Mouse (Mus musculus) MEL (cell line): ENCODE results near the gene Zfp668. TPM values are rescaled to one million over a fixed set of nuclear protein-coding genes. Genes with fewer than 3 reads are reported as not detected.

ENCODE experiments used
- DNase-seq: peaks from one replicate; pipeline ENCODE4 v3.0.0; 2011; ENCODE audit warnings: low read depth, low spot score
- H3K27ac ChIP-seq: 2 replicates; pipeline ENCODE4 v1.5.1; 2012; ENCODE audit warnings: low read depth, mild to moderate bottlenecking, control low read depth, low read length, moderate library complexity; ENCODE audit not compliant: control insufficient read depth
- H3K27me3 ChIP-seq, 2 experiments: fragments of 150-350 bp in 1 of 2; sonication (generic) in 1 of 2; 2 replicates each; pipeline ENCODE4 v1.6.1; 2012; ENCODE audit warnings: low read length in 2 of 2, mild to moderate bottlenecking in 2 of 2, improper control_type of control experiment in 1 of 2, moderate library complexity in 1 of 2; ENCODE audit not compliant: insufficient read depth in 2 of 2, control insufficient read depth in 1 of 2
- H3K36me3 ChIP-seq, 2 experiments: 2 replicates each; pipeline ENCODE4 v1.6.1; 2012 to 2014; ENCODE audit warnings: low read length in 2 of 2, improper control_type of control experiment in 1 of 2, inconsistent platforms in 1 of 2, mild to moderate bottlenecking in 1 of 2; ENCODE audit not compliant: insufficient read depth in 2 of 2, control insufficient read depth in 1 of 2
- H3K4me1 ChIP-seq, 2 experiments: fragments of 150-350 bp in 1 of 2; sonication (generic) in 1 of 2; 2 replicates each; pipeline ENCODE4 v1.6.1; 2012; ENCODE audit warnings: low read length in 2 of 2, improper control_type of control experiment in 1 of 2, mild to moderate bottlenecking in 1 of 2; ENCODE audit not compliant: insufficient read depth in 2 of 2, control insufficient read depth in 1 of 2
- H3K4me3 ChIP-seq, 2 experiments: fragments of 150-350 bp in 1 of 2; sonication (generic) in 1 of 2; 2 replicates each; pipeline ENCODE4 v1.5.1; 2012; ENCODE audit warnings: low read depth in 2 of 2, low read length in 2 of 2, mild to moderate bottlenecking in 2 of 2, moderate library complexity in 2 of 2, control low read depth in 1 of 2, improper control_type of control experiment in 1 of 2; ENCODE audit not compliant: control insufficient read depth in 1 of 2, insufficient read depth in 1 of 2
- H3K79me2 ChIP-seq: 2 replicates; pipeline ENCODE4 v1.6.1; 2012; ENCODE audit warnings: mild to moderate bottlenecking, low read length, moderate library complexity; ENCODE audit not compliant: control insufficient read depth, poor library complexity, insufficient read depth
- H3K9ac ChIP-seq: 2 replicates; pipeline ENCODE4 v1.6.1; 2012; ENCODE audit warnings: low read depth, mild to moderate bottlenecking, control low read depth, low read length, moderate library complexity; ENCODE audit not compliant: control insufficient read depth, poor library complexity, severe bottlenecking
- H3K9me3 ChIP-seq: fragments of 150-350 bp; sonication (generic); replicated peaks from 2 replicates; pipeline ENCODE4 v1.6.1; 2012; ENCODE audit warnings: mild to moderate bottlenecking, low read length, improper control_type of control experiment, moderate library complexity; ENCODE audit not compliant: insufficient read depth
- BHLHE40 ChIP-seq: IDR thresholded peaks from 2 replicates; pipeline ENCODE4 v1.6.1; 2012; ENCODE audit warnings: low read depth, mild to moderate bottlenecking, inconsistent platforms, low read length, improper control_type of control experiment, borderline replicate concordance
- CHD1 ChIP-seq: IDR thresholded peaks from 2 replicates; pipeline ENCODE4 v1.6.1; 2012; ENCODE audit warnings: low read depth, mild to moderate bottlenecking, inconsistent platforms, low read length, improper control_type of control experiment
- CHD2 ChIP-seq: IDR thresholded peaks from 2 replicates; pipeline ENCODE4 v1.6.1; 2011; ENCODE audit warnings: low read length, improper control_type of control experiment
- CTCF ChIP-seq, 3 experiments: IDR thresholded peaks in 2 of 3; conservative IDR thresholded peaks in 1 of 3; 2 replicates each; pipeline ENCODE4 v1.5.1; 2011 to 2012; ENCODE audit warnings: low read length in 3 of 3, low read depth in 2 of 3, mild to moderate bottlenecking in 2 of 3, improper control_type of control experiment in 1 of 3, inconsistent platforms in 1 of 3, mixed read lengths in 1 of 3, moderate library complexity in 1 of 3; ENCODE audit not compliant: control insufficient read depth in 1 of 3, insufficient read depth in 1 of 3, poor library complexity in 1 of 3, severe bottlenecking in 1 of 3
- ELF1 ChIP-seq: IDR thresholded peaks from 2 replicates; pipeline ENCODE4 v1.6.1; 2014; ENCODE audit warnings: low read depth, mild to moderate bottlenecking, inconsistent platforms, low read length, improper control_type of control experiment, moderate library complexity
- ETS1 ChIP-seq: IDR thresholded peaks from 2 replicates; pipeline ENCODE4 v1.6.1; 2012; ENCODE audit warnings: low read depth, mild to moderate bottlenecking, inconsistent platforms, low read length, improper control_type of control experiment, moderate library complexity
- GATA1 ChIP-seq: IDR thresholded peaks from 2 replicates; pipeline ENCODE4 v1.6.1; 2011; ENCODE audit warnings: low read depth, low read length, improper control_type of control experiment
- HCFC1 ChIP-seq: IDR thresholded peaks from 2 replicates; pipeline ENCODE4 v1.6.1; 2012; ENCODE audit warnings: low read depth, mild to moderate bottlenecking, inconsistent platforms, low read length, improper control_type of control experiment, moderate library complexity
- JUND ChIP-seq: IDR thresholded peaks from 2 replicates; pipeline ENCODE4 v1.6.1; 2011; ENCODE audit warnings: low read depth, mild to moderate bottlenecking, improper control_type of control experiment, low read length
- KAT2A ChIP-seq: conservative IDR thresholded peaks from 2 replicates; pipeline ENCODE4 v1.6.1; 2012; ENCODE audit warnings: low read depth, low read length, improper control_type of control experiment, inconsistent platforms
- MAX ChIP-seq: IDR thresholded peaks from 2 replicates; pipeline ENCODE4 v1.6.1; 2011; ENCODE audit warnings: low read length, improper control_type of control experiment
- MAZ ChIP-seq: IDR thresholded peaks from 2 replicates; pipeline ENCODE4 v1.6.1; 2012; ENCODE audit warnings: low read depth, mild to moderate bottlenecking, inconsistent platforms, low read length, improper control_type of control experiment
- MXI1 ChIP-seq: IDR thresholded peaks from 2 replicates; pipeline ENCODE4 v1.6.1; 2011; ENCODE audit warnings: mild to moderate bottlenecking, low read depth, low read length, improper control_type of control experiment
- MYB ChIP-seq: IDR thresholded peaks from 2 replicates; pipeline ENCODE4 v1.6.1; 2011; ENCODE audit warnings: mild to moderate bottlenecking, low read depth, low read length, improper control_type of control experiment
- MYC ChIP-seq: IDR thresholded peaks from 2 replicates; pipeline ENCODE4 v1.6.1; 2011; ENCODE audit warnings: low read depth, mild to moderate bottlenecking, low read length, improper control_type of control experiment, moderate library complexity
- NELFE ChIP-seq: IDR thresholded peaks from 2 replicates; pipeline ENCODE4 v1.6.1; 2011; ENCODE audit warnings: low read depth, low read length, improper control_type of control experiment
- NRF1 ChIP-seq: IDR thresholded peaks from 2 replicates; pipeline ENCODE4 v1.6.1; 2014; ENCODE audit warnings: low read depth, mild to moderate bottlenecking, inconsistent platforms, low read length, improper control_type of control experiment, moderate library complexity; ENCODE audit not compliant: poor library complexity, insufficient read depth, severe bottlenecking
- POLR2A ChIP-seq, 2 experiments: IDR thresholded peaks; 2 replicates each; pipeline ENCODE4 v1.6.1; 2011 to 2012; ENCODE audit warnings: low read length in 2 of 2, mild to moderate bottlenecking in 2 of 2, control low read depth in 1 of 2, improper control_type of control experiment in 1 of 2, low read depth in 1 of 2, moderate library complexity in 1 of 2; ENCODE audit not compliant: control insufficient read depth in 1 of 2, insufficient read depth in 1 of 2, poor library complexity in 1 of 2
- POLR2AphosphoS2 ChIP-seq: IDR thresholded peaks from 2 replicates; pipeline ENCODE4 v1.6.1; 2011; ENCODE audit warnings: low read length, improper control_type of control experiment
- RCOR1 ChIP-seq: IDR thresholded peaks from 2 replicates; pipeline ENCODE4 v1.6.1; 2012; ENCODE audit warnings: low read depth, mild to moderate bottlenecking, inconsistent platforms, low read length, improper control_type of control experiment
- SIN3A ChIP-seq: IDR thresholded peaks from 2 replicates; pipeline ENCODE4 v1.6.1; 2012; ENCODE audit warnings: low read length, improper control_type of control experiment, inconsistent platforms
- SMC3 ChIP-seq: IDR thresholded peaks from 2 replicates; pipeline ENCODE4 v1.6.1; 2011; ENCODE audit warnings: low read depth, low read length, improper control_type of control experiment
- TAL1 ChIP-seq: IDR thresholded peaks from 2 replicates; pipeline ENCODE4 v1.6.1; 2012; ENCODE audit warnings: mild to moderate bottlenecking, inconsistent platforms, low read length, moderate library complexity, mixed read lengths
- TBP ChIP-seq: IDR thresholded peaks from 2 replicates; pipeline ENCODE4 v1.8.0; 2011; ENCODE audit warnings: low read depth, low read length, improper control_type of control experiment
- TCF12 ChIP-seq: IDR thresholded peaks from 2 replicates; pipeline ENCODE4 v1.6.1; 2014; ENCODE audit warnings: low read depth, mild to moderate bottlenecking, inconsistent platforms, low read length, improper control_type of control experiment, moderate library complexity
- UBTF ChIP-seq: IDR thresholded peaks from 2 replicates; pipeline ENCODE4 v1.6.1; 2012; ENCODE audit warnings: low read depth, mild to moderate bottlenecking, inconsistent platforms, low read length, improper control_type of control experiment, moderate library complexity, borderline replicate concordance; ENCODE audit not compliant: insufficient read depth
- USF1 ChIP-seq: IDR thresholded peaks from 2 replicates; pipeline ENCODE4 v1.6.1; 2014; ENCODE audit warnings: low read depth, mild to moderate bottlenecking, inconsistent platforms, low read length, improper control_type of control experiment, moderate library complexity
- ZMIZ1 ChIP-seq: IDR thresholded peaks from 2 replicates; pipeline ENCODE4 v1.6.1; 2012; ENCODE audit warnings: low read depth, mild to moderate bottlenecking, inconsistent platforms, low read length, improper control_type of control experiment, moderate library complexity
- polyA plus RNA-seq, 2 experiments: library from polyadenylated mRNA; stranded (reverse) in 1 of 2; unstranded in 1 of 2; fragments of >175 nt in 1 of 2; fragments of >200 nt in 1 of 2; gene quantifications; 2 replicates each; pipeline versions ENCODE4 v1.2.1 to v1.2.4; 2012; ENCODE audit warnings: low replicate concordance in 2 of 2, low read depth in 1 of 2; ENCODE audit not compliant: insufficient read length in 2 of 2, insufficient read depth in 1 of 2, missing spikeins in 1 of 2
- total RNA-seq: library from RNA; depleted of rRNA; stranded (reverse); fragments of 300-350 nt; gene quantifications from 2 replicates; pipeline ENCODE4 v1.2.3, GENCODE M21; 2012

Zfp668 gene
- total and polyA plus RNA-seq, 3 experiments = 9.1 to 15.6 TPM; not detected in 1

GRCm38 (mm10) chr7:127895442-127895841 lies 18.8 kb upstream of the Zfp668 start, which contains the start of the genes Gm21974 and Vkorc1:
TSS of gene Gm21974 (minus strand) at chr7:127895454.
TSS of gene Vkorc1 (minus strand) at chr7:127895617.
- H3K4me1 ChIP-seq = peaks cover 23 to 41% of the 10 kb centered on the region in 2 experiments
- peak; percentile 91 for TF ChIP-seq MAX
- TF ChIP-seq USF1 = 0 out of 2 replicates have a peak, but pooled peaks have one; percentile 33
- peak; percentile 55; the same call in 1 of the 2 replicates for TF ChIP-seq MAZ
- TF ChIP-seq UBTF = no peak
- no peak for TF ChIP-seq TAL1
- peak; percentile 95 for TF ChIP-seq KAT2A
- TF ChIP-seq ELF1 = peak; percentile 87
- peak; percentile 85 for TF ChIP-seq BHLHE40
- no peak for TF ChIP-seq MYB
- peak; percentile 99 for TF ChIP-seq SIN3A
- TF ChIP-seq GATA1 = peak; percentile 94
- TF ChIP-seq NELFE = peak; percentile 52; the same call in 1 of the 2 replicates
- peak; percentile 78 for TF ChIP-seq POLR2AphosphoS2
- peak; percentile 98 for TF ChIP-seq HCFC1
- no peak for TF ChIP-seq ZMIZ1
- peak; percentile 23; the same call in 1 of the 2 replicates for TF ChIP-seq TBP
- TF ChIP-seq CTCF (IDR thresholded peaks at IDR 0.05 in 2 of 3, conservative IDR thresholded peaks at IDR 0.05 in 1 of 3; ENCODE audit: control insufficient read depth in 1 of 3, insufficient read depth in 1 of 3, low read depth in 2 of 3, low read length in 3 of 3, poor library complexity in 1 of 3, severe bottlenecking in 1 of 3) = peak in 1 of 3 experiments; percentile 26; a peak in 2 of 6 replicates
- TF ChIP-seq CHD2 = no peak; the same call in 1 of the 2 replicates
- TF ChIP-seq NRF1 = peak; percentile 32; the same call in 1 of the 2 replicates
- peak; percentile 32; the same call in 1 of the 2 replicates for TF ChIP-seq SMC3
- TF ChIP-seq TCF12 = peak; percentile 54
- TF ChIP-seq MYC = peak; percentile 64
- no peak for TF ChIP-seq RCOR1
- no peak for TF ChIP-seq CHD1
- 0 out of 2 replicates have a peak, but pooled peaks have one; percentile 34 for TF ChIP-seq ETS1
- TF ChIP-seq JUND = no peak
- TF ChIP-seq POLR2A (IDR thresholded peaks at IDR 0.05; ENCODE audit: control insufficient read depth in 1 of 2, insufficient read depth in 1 of 2, low read depth in 1 of 2, low read length in 2 of 2, poor library complexity in 1 of 2) = peak; percentile 59 to 72; a peak in 3 of 4 replicates
- peak; percentile 95 for TF ChIP-seq MXI1

More at GRCm38 (mm10) chr7:127895442-127895841, 18.8 kb upstream of the Zfp668 start, which contains the start of the genes Gm21974 and Vkorc1:
- peaks cover 0 to 22% of the 10 kb centered on the region in 2 experiments; a peak in 2 of 4 replicates for H3K36me3 ChIP-seq
- H3K9me3 ChIP-seq = no peaks in the 10 kb centered on the region
- H3K9ac ChIP-seq = peak within 1 kb of the TSS; percentile 76
- peak within 1 kb of the TSS; percentile 62 to 75 for H3K4me3 ChIP-seq
- H3K27me3 ChIP-seq = no peaks in the 10 kb centered on the region
- DNase-seq = peak; percentile 96
- H3K27ac ChIP-seq = peak within 1 kb of the TSS; percentile 30
- H3K79me2 ChIP-seq = no peaks in the 10 kb centered on the region
